Mouse (Mus musculus) liver, adult 2 months (tissue): Measurements from ENCODE around the gene Spen. TPM values are rescaled to one million over a fixed set of nuclear protein-coding genes. Genes with fewer than 3 reads are reported as not detected.
A peak's percentile ranks its signal among the peaks of the same experiment; 100 is the strongest.

Experiments used
- DNase-seq: peaks from one replicate; pipeline ENCODE4 v3.0.0-alpha.2; 2011; ENCODE audit warnings: low read depth, low spot score; ENCODE audit errors: extremely low read depth
- H3K27ac ChIP-seq: fragments of 200-500 bp; replicated peaks from 2 replicates; pipeline ENCODE4 v1.5.1; 2012; ENCODE audit warnings: low read depth, mild to moderate bottlenecking, control low read depth, inconsistent platforms, low read length; ENCODE audit not compliant: insufficient read depth
- H3K27me3 ChIP-seq: fragments of 200-500 bp; 2 replicates; pipeline ENCODE4 v1.6.1; 2012; ENCODE audit warnings: mild to moderate bottlenecking, moderate library complexity, low read length, inconsistent platforms; ENCODE audit not compliant: control insufficient read depth, insufficient read depth
- H3K36me3 ChIP-seq: fragments of 200-500 bp; 2 replicates; pipeline ENCODE4 v1.6.1; 2012; ENCODE audit warnings: low read length, inconsistent platforms; ENCODE audit not compliant: control insufficient read depth, insufficient read depth
- H3K4me1 ChIP-seq: fragments of 200-500 bp; 2 replicates; pipeline ENCODE4 v1.6.1; 2011; ENCODE audit warnings: low read length; ENCODE audit not compliant: control insufficient read depth, insufficient read depth
- H3K4me3 ChIP-seq: fragments of 200-500 bp; 2 replicates; pipeline ENCODE4 v1.5.1; 2011; ENCODE audit warnings: low read depth, mild to moderate bottlenecking, control low read depth, low read length, moderate library complexity; ENCODE audit not compliant: insufficient read depth
- H3K79me2 ChIP-seq: fragments of 200-500 bp; 2 replicates; pipeline ENCODE4 v1.6.1; 2012; ENCODE audit warnings: inconsistent platforms, mild to moderate bottlenecking, low read length, moderate library complexity; ENCODE audit not compliant: control insufficient read depth, insufficient read depth
- H3K9ac ChIP-seq: fragments of 200-500 bp; 2 replicates; pipeline ENCODE4 v1.6.1; 2012; ENCODE audit warnings: low read depth, mild to moderate bottlenecking, control low read depth, inconsistent platforms, low read length
- CTCF ChIP-seq: fragments of 200-500 bp; IDR thresholded peaks from 2 replicates; pipeline ENCODE4 v1.5.1; 2011; ENCODE audit warnings: low read depth, low read length, control low read depth
- POLR2A ChIP-seq: fragments of 200-500 bp; IDR thresholded peaks from 2 replicates; pipeline ENCODE4 v1.6.1; 2011; ENCODE audit warnings: low read length, control low read depth; ENCODE audit not compliant: insufficient read depth; ENCODE audit errors: extremely low read depth
- WGBS: fragments of 180-500 bp; shearing (Covaris S2); methylation state at CpG from one replicate; pipeline ENCODE4 v1.1.7; 2018; 5-methylcytosine and 5-hydroxymethylcytosine counted together
- polyA plus RNA-seq: library from polyadenylated mRNA; depleted of rRNA; stranded (reverse); fragments of >200 nt; gene quantifications from 2 replicates; pipeline ENCODE4 v1.2.3, GENCODE M21; 2012
- total RNA-seq: library from RNA; depleted of rRNA; stranded (reverse); fragments of >200 nt; gene quantifications from 2 replicates; pipeline ENCODE4 v1.2.3, GENCODE M21; 2014

The Spen gene
- total and polyA plus RNA-seq, 2 experiments, result 7.5 to 8.1 TPM

GRCm38 (mm10) chr4:141433191-141433590 is 105.2 kb downstream of the Spen start:
- TF ChIP-seq POLR2A (no peak), CTCF (no peak)
- DNase-seq, result no peak
- 83% methylated on average over 18 of the region's 18 CpGs for WGBS
- Histone ChIP-seq H3K4me1 (no peaks in the 10 kb centered on the region), H3K27ac (no peak overlapping the region), H3K27me3 (no peaks in the 10 kb centered on the region), H3K4me3 (no peak overlapping the region), H3K79me2 (no peaks in the 10 kb centered on the region), H3K9ac (no peak overlapping the region), H3K36me3 (no peaks in the 10 kb centered on the region)

GRCm38 (mm10) chr4:141432666-141433065 is 105.7 kb downstream of the Spen start:
- no peaks in the 10 kb centered on the region for H3K36me3 ChIP-seq
- no peak overlapping the region for H3K27ac ChIP-seq
- H3K4me3 ChIP-seq, result no peak overlapping the region
- WGBS, result 70% methylated on average over 14 of the region's 14 CpGs
- no peak for DNase-seq
- H3K4me1 ChIP-seq, result no peaks in the 10 kb centered on the region
- no peaks in the 10 kb centered on the region for H3K27me3 ChIP-seq
- H3K9ac ChIP-seq, result no peak overlapping the region
- TF ChIP-seq CTCF (no peak), POLR2A (no peak)
- no peaks in the 10 kb centered on the region for H3K79me2 ChIP-seq

- Histone ChIP-seq H3K9ac (no peak overlapping the region), H3K79me2 (no peaks in the 10 kb centered on the region), H3K27me3 (no peaks in the 10 kb centered on the region), H3K4me3 (no peak overlapping the region), H3K27ac (no peak overlapping the region), H3K4me1 (no peaks in the 10 kb centered on the region), H3K36me3 (no peaks in the 10 kb centered on the region)
- 40% methylated on average over 9 of the region's 9 CpGs for WGBS
- TF ChIP-seq CTCF (peak; percentile 98), POLR2A (no peak)
- DNase-seq, result peak; percentile 50
These were observed 107.4 kb downstream of the Spen start for GRCm38 (mm10) chr4:141430997-141431396.

DNA sequence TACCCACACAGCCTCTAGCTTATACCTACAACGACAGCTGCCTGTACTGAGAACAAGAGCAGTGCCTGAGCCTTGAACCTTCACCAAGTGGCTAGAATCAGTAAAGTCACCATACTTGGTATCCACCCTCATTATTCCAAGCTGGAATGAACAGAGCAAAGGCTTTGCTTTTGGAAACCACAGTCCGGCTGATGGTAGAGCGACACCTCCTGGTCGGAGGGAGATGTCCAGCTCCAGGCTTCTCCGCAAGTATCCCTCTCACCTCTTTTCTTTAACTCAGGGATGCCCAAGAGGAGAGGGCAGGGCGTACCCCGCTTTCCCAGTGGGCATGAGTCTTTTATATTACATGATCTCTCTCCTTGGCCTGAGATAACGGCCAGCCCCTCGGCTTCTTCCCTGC is 108.5 kb downstream of the Spen start:
- H3K9ac ChIP-seq, result no peak overlapping the region

DNA sequence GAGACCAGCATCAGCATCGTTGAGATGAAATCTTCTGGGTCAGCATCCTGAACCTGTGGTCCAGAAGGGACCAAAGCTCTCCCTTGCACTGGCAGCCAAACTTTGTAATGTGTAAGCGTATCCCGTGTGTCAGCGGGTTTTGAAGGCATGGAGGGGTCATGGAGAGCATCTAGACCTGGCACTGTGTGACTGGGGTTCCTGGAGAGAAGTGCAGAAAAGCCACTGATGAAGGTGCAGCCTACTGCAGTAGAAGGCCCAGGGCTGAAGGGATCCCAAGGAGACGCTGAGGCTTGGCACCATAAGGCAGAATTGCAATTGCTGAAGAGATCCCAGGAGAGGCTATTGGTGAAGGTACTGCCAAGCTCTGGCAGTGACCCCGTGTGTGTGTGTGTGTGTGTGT is 109.0 kb downstream of the Spen start:
- WGBS, result 73% methylated on average over 6 of the region's 6 CpGs
- Histone ChIP-seq H3K27me3 (no peaks in the 10 kb centered on the region; the same call in 1 of the 2 replicates), H3K36me3 (no peaks in the 10 kb centered on the region), H3K79me2 (no peaks in the 10 kb centered on the region), H3K4me1 (no peaks in the 10 kb centered on the region), H3K4me3 (no peak overlapping the region), H3K27ac (no peak overlapping the region), H3K9ac (no peak overlapping the region)
- TF ChIP-seq POLR2A, result no peak
- TF ChIP-seq CTCF, result no peak
- DNase-seq, result no peak

More for the DNA sequence above, 108.5 kb downstream of the Spen start:
- H3K4me3 ChIP-seq, result no peak overlapping the region
- TF ChIP-seq CTCF, result peak; percentile 81
- no peak for TF ChIP-seq POLR2A
- 51% methylated on average over 9 of the region's 9 CpGs for WGBS
- no peak overlapping the region for H3K27ac ChIP-seq
- DNase-seq, result peak; percentile 21
- no peaks in the 10 kb centered on the region for H3K4me1 ChIP-seq
- no peaks in the 10 kb centered on the region for H3K79me2 ChIP-seq
- H3K36me3 ChIP-seq, result no peaks in the 10 kb centered on the region
- H3K27me3 ChIP-seq, result no peaks in the 10 kb centered on the region; the same call in 1 of the 2 replicates

DNA sequence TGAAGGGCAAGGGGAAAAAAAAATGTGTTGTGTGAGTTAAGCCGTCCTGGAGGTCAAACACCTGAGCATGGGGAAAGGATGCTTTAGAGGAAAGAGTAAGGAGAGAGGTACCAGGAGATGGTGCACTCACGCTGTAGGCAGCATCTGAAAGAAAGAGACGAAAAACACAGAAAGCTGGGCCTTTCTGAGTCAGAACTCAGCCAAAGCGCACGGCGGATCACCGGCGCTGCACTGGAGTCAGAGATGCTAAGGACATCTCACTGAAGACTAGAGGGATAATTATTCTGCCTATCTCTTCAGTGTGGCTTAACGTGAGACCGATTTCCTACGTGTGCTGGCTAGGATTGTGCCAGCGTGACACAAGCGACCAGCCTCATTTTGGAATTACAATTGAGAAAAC is 110.5 kb downstream of the Spen start:
- 90% methylated on average over 13 of the region's 13 CpGs for WGBS
- H3K27ac ChIP-seq, result no peak overlapping the region
- H3K27me3 ChIP-seq, result no peaks in the 10 kb centered on the region; the same call in 1 of the 2 replicates

More for the DNA sequence above, 110.5 kb downstream of the Spen start:
- Histone ChIP-seq H3K79me2 (no peaks in the 10 kb centered on the region), H3K9ac (no peak overlapping the region), H3K4me3 (no peak overlapping the region), H3K36me3 (no peaks in the 10 kb centered on the region), H3K4me1 (no peaks in the 10 kb centered on the region)
- DNase-seq, result no peak
- TF ChIP-seq POLR2A, result no peak
- no peak for TF ChIP-seq CTCF
